Mouse (Mus musculus) mesoderm, embryonic 11.5 days (tissue): ENCODE data around the gene Rph3al.
A peak's percentile ranks its signal among the peaks of the same experiment; 100 is the strongest.

Source experiments
- DNase-seq: peaks from one replicate; pipeline ENCODE4 v3.0.0-alpha.2; 2012; ENCODE audit warnings: low read depth, low spot score

Rph3al gene

GRCm38 (mm10) chr11:75950459-75950858 is 12.2 kb upstream of the Rph3al start:
- DNase-seq: no peak

- no peak for DNase-seq
These were observed 10.6 kb upstream of the Rph3al start for GRCm38 (mm10) chr11:75948789-75949188.

- no peak for DNase-seq
These were observed 9.0 kb upstream of the Rph3al start for GRCm38 (mm10) chr11:75947223-75947622.

- no peak for DNase-seq
These were observed 7.7 kb upstream of the Rph3al start for GRCm38 (mm10) chr11:75945805-75946450.

- peak; percentile 54 for DNase-seq
These were observed 808 bp downstream of the Rph3al start for GRCm38 (mm10) chr11:75937370-75937871.

- DNase-seq: no peak
These were observed 2.3 kb downstream of the Rph3al start for GRCm38 (mm10) chr11:75935819-75936430.

- no peak for DNase-seq
These were observed 3.8 kb downstream of the Rph3al start for GRCm38 (mm10) chr11:75934425-75934824.

- DNase-seq: no peak
These were observed 4.9 kb downstream of the Rph3al start for GRCm38 (mm10) chr11:75933371-75933770.

GRCm38 (mm10) chr11:75930911-75931678 is 7.1 kb downstream of the Rph3al start:
- peak; percentile 27 for DNase-seq

- DNase-seq: no peak
These were observed 8.0 kb downstream of the Rph3al start for GRCm38 (mm10) chr11:75930208-75930607.

GRCm38 (mm10) chr11:75927881-75928280 is 10.3 kb downstream of the Rph3al start:
- DNase-seq: no peak

GRCm38 (mm10) chr11:75926431-75927312 is 11.6 kb downstream of the Rph3al start:
- DNase-seq: no peak

GRCm38 (mm10) chr11:75925801-75926200 is 12.4 kb downstream of the Rph3al start:
- DNase-seq: no peak

GRCm38 (mm10) chr11:75922741-75923140 is 15.5 kb downstream of the Rph3al start:
- DNase-seq: no peak

GRCm38 (mm10) chr11:75919139-75919538 is 19.1 kb downstream of the Rph3al start:
- no peak for DNase-seq

GRCm38 (mm10) chr11:75917340-75917739 is 20.9 kb downstream of the Rph3al start:
- DNase-seq: no peak

GRCm38 (mm10) chr11:75913953-75914352 is 24.3 kb downstream of the Rph3al start:
- peak; percentile 18 for DNase-seq

- DNase-seq: peak; percentile 81
These were observed 25.1 kb downstream of the Rph3al start for GRCm38 (mm10) chr11:75912944-75913657.

- DNase-seq: no peak
These were observed 26.3 kb downstream of the Rph3al start for GRCm38 (mm10) chr11:75911962-75912361.

- no peak for DNase-seq
These were observed 28.4 kb downstream of the Rph3al start for GRCm38 (mm10) chr11:75909702-75910429.
